Mouse (Mus musculus) WW6 (cell line): ENCODE measurements around the gene Megf6.

Experiments used
- DNase-seq: peaks from one replicate; pipeline ENCODE4 v3.0.0-alpha.2; 2013; ENCODE audit warnings: low read depth, low spot score

Gene Megf6

DNA sequence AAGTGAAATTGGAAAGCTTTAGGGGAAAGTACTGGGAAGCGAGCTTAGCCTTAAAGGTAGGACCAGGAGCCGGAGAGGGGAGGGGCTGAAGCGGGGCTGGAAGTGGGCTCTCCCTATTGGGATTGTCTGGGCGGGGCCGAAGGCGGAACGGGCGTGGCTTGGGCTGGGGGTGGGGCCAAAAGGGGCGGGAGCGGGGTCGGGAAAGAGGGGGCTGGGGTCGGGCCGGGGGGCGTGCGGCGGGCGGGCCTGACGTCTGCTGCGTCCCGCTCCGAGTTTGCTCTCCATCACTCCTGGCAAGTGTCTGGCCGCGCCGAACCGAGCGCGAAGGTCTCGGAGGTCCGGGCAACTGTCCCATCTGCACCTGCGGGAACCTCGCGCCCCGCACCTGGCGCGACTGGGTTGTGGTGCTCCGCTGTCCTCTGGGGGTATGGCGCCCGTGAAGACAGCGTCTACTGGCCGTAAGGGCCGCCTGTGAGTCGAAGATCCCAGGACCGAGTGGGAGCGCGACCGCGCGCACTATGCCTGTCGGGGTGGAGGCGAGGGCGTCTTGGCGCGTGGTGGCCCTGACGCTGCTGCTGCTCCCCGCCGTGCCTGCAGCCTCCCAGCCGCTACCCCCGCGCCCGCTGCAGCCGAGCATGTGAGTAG is at the start of gene Megf6:
Gene Megf6, plus strand, starts transcription at position 225 of the 645 bp plus-strand sequence.
- DNase-seq, result peak; percentile 42

DNA sequence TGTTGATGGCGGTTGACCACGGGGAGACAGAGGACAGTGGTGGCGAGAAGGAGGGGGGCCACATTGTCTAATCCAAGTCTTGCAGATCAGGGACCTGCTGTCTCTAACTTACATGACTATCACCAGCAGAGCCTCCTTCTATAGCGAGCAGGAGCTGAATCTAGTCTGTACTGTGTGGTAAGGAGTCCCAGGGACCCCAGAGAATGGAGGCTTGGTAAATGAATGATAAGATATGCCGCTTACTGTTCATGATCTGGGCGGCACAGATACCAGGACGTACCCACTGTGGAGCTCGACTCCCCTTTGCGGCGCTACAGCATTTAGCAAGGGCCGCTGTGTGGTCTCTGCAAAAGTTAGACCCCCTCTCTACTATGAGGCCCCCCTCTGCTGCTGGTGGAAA is 48.7 kb upstream of the Megf6 start:
- no peak for DNase-seq

DNA sequence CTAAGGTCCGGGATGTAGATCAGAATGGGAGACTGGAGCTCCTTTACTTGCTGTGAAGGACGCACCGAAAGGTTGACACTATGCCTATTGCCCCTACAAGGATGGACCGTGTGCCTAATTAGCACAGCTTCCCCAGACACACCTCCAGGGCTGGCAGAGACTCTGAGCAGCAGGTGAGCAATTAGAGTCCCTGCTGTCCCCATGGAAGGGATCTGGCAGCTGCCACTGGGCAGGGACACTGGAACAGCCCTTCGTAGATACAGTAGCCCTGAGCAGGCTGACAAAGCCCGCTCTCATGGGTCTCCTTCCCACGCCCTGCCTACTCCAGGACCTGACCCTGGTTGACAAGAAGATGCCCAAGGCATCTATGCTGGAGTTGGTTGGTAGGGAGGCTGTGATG is 48.2 kb upstream of the Megf6 start:
- no peak for DNase-seq

DNA sequence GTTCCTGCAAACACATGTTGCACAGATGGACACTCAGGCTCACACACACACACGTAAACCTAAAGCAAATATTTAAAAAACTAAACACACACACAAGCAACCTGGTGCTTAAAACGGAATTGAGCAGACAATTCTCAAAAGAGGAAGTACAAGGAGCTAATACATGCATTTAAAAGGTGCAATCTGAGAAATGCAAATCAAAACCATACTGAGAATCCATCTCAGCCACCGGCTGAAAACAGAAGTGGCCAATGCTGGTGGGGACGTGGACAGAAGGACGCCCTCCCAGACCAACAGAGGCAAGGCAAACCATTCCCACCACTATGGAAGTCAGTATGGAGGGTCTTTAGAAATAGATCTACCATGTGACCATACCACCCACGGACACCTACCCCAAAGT is 47.0 kb upstream of the Megf6 start:
- no peak for DNase-seq

DNA sequence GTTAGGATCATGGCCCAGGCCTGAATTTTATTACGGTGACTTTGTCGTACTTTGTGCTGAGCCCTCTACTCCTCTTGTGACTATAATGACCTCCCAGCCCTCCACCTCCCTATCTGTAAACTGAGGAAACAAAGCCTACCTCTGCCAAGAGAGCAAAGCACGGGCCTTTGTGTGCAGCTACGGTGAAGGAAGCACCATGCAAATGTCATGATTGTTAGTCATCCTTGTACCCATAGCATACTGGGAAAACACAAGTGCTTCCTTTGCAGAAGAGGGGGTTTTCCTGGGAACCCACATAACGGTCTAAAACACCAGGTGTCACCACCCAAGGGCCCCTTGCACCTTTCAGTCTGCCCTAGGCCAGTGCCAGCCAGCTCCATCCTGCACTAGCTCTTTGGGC is 45.3 kb upstream of the Megf6 start:
- no peak for DNase-seq

DNA sequence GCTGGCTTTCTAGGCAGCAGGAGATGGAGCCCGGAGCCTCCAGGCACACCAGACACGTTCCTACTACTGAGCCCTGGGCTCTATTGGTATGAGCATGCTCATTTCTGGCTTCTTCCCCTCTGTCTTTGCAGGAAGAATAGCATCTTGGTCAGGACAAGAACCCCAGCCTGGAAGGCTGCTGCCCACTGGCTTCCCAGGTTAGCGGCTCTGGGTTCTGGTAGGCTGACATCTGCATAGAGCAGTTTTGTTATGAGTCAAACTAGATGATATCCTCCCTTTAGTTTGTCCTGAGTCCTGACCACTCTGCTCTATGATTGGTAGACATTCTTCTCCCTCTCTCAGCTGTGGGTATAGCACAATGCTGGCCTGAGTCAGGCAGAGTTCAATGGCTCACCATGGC is 43.3 kb upstream of the Megf6 start:
- no peak for DNase-seq

DNA sequence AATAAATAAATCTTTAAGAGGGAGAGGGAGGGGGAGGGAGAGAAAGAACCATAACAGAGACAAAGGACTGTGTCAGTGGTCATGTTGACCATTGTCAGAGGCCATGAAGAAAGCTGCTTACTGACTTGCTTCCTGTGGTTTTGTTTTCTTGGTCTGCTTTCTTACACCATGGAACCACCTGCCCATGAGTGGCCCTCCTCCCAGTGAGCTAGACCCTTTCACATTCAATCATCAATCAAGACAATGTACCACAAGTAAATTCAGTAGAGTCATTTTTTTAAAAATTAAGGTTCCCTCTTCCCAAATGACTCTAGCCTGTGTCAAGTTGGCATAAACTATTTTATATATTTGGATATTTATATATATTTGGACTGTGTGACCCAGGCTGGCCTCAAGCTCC is 40.6 kb upstream of the Megf6 start:
- no peak for DNase-seq

DNA sequence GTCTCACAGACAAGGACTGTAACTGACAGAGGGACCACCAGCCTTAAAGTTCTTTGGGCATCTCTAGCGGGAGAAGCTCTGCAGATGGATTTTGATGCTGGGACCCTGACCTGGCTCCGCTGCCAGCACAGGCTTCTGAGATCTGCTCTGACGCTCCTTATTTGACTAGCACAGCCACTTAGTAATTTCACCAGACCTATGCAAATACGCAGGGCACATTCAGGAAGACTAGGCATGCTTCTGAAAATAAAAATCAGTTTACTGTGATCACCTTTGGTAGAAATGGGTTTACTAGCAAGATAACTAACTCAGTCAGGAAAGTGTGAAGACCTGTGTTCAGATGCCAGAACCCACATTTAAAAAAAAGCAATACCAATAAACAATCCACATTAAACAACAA is 38.6 kb upstream of the Megf6 start:
- DNase-seq, result no peak

DNA sequence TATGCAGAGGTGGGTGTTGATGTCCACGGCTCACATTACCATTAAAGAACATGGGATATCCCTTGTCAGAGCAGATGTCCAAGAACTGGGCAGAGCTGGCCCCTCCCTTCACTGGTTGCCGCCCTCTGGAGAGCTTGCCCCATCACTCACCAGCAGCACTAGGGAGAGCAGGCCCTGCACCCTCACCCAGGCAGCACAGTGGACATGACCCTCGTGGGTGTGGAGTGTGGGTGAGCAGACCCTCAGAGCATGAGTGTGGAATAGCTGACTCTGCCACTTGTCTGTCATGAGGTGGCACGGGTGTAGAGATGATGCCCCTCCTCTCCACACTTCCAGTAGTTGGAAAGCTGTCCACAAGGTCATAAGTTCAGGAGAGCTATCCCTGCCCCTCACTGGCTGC is 35.7 kb upstream of the Megf6 start:
- DNase-seq, result no peak

DNA sequence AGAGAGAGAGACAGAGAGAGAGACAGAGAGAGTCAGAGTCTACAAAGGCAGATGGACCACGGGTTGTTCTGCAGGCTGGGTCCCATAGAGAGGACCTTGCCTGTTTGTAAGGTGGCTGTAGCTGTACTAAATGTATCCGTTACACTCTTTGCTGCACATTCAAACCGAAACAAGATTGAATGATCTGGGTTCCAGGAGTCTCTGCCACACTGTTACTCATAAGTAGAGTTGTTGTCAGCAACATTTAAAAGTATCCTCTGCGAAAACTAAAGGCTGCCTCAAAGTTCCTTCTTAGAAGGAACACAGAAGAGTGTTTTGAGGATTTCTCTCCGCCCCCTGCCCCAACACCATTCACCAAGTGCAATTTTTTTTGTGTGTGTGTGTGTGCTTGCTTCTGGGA is 33.4 kb upstream of the Megf6 start:
- no peak for DNase-seq

DNA sequence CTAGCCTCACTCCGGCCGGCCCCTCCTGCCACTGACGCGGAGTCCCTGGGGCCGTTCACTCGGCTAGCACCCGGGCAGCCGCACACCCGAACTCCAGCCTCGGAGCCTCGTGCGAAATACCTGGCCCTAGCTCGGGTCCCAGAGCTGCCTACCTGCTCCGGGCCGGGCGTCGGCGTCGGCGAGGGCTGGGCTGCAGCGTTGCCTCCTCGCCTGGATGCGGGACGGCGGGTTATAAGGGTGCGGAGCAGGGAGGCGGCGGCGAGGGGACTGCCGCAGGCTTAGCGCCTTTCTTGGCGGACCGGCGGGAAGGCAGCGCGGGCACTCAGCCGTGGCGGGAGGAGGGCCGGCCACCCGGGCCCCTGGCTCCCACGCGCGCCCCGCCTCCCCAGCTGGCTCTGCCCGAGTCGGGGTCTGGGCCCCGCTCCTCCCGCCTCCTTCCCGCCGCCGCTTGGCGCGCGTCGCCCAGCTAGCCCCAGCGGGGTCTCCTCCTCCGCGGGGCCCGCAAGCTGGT is 30.8 kb upstream of the Megf6 start:
- DNase-seq, result no peak

DNA sequence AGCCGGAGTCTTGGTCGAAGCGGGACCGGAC is 30.5 kb upstream of the Megf6 start, which contains the start of gene Trp73:
Gene Trp73, minus strand, starts transcription at position 27 of the 31 bp plus-strand sequence.
- DNase-seq, result no peak

DNA sequence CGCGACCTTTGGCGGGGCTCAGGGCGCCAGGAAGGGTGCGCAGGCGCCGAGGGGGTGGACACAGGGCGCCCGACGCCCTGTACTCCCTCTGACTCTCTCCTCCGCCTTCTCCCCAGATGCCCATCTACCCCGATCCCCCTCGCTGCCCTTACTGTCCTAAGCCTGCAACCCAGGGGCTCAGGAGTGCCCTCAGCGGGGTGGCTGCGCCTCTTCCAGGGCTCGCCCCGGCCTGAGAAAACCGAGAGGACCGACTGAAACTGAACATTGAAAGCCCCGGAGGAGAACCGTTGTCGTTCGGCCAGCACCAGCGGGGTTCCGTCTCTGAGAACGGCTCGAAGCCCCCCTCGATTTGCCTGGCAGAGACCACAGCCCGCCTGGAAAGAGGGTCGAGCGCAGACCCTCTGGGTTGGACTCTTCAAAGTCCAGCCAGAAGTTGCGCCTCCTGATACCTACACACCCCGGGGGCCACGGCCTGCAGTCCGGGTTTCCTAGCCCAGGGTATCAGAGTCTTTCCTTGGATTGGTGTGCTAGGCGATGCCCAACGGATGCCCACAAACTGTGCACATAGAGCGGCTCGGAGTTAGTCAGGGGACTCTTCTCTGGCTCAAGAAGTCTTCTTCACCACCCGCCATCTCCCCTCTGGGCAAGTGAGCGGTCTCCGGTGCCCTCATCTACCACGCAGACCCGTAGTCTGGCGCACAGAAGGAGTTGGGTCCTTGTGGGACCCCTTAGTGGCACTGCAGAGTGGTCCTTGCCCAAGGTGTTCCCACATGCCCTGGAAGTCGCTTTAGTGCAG is 30.1 kb upstream of the Megf6 start:
- DNase-seq, result no peak

DNA sequence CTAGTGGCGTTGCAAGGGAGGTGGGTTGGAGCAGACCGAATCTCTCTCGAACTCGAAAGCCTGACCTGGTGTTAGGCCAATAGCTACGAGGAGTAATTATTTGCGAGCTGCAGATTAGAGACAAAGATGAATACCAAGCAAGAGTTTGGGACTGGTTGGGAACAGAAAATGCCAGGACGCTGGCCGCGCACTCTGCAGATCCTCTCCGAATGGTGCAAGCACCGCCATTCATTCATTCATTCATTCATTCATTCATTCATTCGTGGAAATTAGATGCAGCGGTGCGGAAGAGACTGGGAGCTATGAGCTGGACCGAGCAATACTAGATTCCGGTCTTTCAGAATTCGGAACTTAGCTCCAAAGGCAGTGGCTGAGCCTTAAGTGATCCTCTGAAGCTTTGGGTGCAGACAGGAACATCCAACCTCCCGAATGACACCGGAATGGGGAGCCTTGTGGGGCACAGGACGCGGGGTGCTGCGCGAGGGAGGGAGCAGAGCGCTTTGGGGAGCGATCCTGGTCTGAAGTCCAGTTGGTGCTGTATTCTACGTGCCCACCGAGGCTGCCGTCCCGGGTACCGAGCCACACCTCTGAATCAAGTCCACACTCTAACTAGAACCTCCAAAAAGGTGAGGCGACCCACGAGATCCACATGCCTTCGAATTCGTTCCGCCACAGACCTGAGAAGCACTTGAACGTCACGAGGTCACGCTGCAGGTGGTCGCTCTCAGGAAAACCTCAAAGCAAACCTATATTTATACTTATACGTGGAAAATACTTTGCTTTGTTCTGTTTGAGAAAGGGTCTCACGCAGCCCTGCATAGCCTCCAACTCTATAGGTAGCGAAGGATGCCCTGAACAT is 29.3 kb upstream of the Megf6 start:
- DNase-seq, result no peak

DNA sequence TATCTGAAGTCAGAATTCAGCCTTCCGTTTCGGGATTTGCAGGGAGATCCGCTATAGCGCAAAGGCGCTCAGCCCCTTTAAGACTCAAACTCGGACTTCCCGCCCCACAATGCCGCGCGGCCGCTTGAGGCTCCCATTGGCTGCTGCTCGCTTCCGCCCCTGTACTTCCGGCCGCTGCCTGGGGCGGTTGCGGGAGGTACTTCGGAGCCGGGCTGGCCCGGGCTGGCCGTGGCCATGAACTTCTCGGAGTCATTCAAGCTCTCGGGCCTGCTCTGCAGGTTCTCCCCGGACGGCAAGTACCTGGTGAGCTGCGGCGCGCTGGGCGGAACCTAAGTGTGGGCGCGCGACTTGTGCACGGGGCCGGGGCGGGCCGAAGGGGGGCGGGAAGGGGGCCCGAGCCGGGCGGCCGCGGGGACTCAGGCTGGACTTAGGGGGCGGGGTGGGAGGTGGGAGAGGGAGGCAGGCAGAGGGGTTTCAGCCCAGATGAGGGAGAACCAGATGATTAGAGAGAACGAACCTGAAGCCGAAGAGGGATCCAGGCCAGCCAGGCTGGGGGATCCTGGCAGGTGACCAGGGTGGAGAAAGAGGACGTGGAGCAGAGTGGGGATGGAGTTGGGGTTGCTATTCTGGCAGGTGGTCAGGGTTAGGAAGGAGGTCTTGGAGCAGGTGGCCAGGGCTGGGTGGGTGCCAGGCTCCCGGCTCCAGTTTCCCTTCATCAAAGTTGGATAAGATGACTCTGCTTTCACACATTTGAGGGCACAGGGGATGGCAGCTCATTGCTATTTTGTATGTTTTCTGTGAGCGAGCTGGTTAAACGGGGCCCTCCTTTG is 28.1 kb upstream of the Megf6 start, which contains the start of gene Wrap73:
Gene Wrap73, plus strand, starts transcription at position 162 of the 830 bp plus-strand sequence.
- peak; percentile 71 for DNase-seq

DNA sequence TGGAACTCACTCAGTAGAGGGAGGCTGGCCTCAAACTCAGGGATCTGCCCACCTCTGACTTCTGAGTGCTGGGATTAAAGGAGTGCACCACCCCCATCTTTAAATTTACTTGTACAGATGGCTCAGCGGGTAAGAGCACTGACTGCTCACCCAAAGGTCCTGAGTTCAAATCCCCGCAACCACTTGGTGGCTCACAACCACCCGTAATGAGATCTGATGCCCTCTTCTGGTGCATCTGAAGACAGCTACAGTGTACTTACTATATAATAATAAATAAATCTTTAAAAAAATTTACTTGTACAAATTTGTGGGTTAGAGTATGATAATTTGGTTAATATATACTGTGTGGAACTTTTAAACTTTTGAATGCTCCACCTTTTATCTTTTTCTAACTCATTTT is 25.8 kb upstream of the Megf6 start:
- DNase-seq, result no peak

DNA sequence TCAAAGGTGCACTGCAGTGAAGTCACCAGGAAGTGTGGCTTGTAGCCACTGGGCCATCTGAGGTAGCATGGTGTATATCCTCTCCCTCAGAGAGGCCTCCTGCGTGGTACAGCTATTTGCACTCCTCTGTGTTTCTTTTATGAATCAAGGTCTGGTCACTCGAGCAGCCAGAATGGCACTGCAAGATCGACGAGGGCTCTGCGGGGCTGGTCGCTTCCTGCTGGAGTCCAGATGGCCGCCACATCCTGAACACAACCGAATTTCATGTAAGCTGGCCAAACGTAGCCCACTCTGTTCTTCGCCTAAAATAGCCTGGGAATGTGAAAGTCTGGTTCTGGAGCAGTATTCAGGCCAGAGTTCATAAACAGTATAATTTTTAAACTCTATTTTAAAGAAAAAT is 24.2 kb upstream of the Megf6 start:
- no peak for DNase-seq

DNA sequence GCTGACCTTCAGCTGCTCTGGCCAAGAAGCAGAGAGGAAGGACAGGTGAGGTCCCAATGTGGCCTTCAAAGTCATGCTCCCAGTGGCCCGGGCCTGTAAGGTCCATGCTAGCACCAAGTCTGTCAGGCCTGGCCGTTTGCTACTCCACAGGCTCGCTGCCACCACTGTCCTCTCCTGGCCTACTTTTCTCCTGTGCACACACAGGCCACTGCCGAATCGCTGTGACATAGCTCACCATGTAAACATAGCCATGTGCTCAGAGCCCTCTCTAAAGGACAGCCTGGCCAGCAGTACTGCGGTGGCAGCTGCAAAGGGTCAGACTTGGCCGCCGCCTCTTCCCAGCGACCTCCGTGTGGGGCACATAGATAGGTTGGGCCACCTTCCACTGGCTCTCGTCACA is 16.4 kb upstream of the Megf6 start:
- no peak for DNase-seq

DNA sequence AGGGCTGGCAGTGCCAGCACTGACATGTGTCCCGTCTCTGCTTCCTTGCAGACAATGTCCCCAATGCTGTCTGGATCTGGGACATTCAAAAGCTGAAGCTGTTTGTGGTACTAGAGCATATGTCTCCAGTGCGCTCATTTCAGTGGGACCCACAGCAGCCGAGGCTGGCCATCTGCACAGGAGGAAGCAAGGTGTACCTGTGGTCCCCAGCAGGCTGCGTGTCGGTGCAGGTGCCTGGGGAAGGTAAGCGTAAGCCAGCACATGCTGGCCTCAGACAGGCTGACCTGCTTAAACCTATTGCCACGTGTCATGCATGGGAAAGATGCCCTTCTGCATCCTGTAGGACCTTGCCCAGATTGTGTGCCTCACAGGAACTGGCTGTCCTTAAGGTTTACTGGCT is 14.5 kb upstream of the Megf6 start:
- no peak for DNase-seq

DNA sequence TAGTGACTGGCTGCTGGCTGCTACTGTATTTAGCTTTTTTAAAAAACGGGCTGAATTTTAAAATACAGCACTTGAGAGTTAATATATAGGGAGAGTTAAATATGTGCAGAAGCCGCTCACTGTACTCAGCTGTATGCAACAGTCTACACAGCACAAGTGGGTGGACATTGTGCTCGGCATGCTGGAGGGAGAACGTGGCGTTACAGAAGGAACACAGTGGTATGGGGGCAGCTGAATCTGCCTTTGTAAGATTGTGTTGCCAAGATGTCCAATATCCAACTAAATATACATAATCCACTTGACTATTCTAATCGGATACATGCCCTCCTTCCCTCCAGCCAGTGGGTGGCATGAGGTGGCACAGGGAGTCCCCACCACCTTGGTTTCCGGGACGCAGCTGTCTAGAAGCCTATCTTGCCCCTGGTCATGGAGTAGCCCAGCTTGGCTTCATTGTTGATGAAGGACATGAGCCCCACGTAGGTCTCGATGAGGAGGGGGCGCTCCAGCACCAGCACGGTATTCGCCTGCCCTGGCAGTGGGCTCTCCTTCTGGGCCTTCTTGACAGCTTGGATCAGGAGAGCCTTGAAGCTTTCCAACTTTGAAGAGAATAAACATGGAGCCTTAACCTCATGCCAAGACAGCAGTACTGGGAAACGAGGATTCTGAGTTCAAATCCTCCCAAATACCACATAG is 12.4 kb upstream of the Megf6 start:
- DNase-seq, result no peak

DNA sequence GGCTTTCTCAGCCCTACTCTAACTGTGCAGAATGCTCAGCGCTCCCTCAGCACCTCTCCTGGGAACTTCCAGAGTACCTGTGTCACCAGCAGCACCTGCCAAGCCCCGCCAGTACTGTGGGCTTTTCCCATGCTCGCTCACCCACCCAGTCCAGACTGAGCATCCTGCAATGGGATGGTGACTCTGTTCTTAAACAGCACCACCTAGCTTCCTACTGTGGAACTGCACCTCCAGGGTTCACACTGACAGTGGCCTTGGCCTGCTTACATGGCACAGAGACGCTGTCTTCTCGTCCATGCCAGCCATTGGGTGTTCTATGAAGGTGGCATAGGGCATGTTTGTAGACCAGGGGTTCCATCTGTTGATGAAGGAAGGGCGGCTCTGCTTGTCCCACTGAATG is 11.5 kb upstream of the Megf6 start:
- DNase-seq, result peak; percentile 61
